Mouse (Mus musculus): Measurements from ENCODE around the gene Lactbl1. TPM values are rescaled to one million over a fixed set of nuclear protein-coding genes. Genes with fewer than 3 reads are reported as not detected.

Gene Lactbl1
- total and polyA plus RNA-seq, 3 experiments: 0.08 TPM; not detected in 2

DNA sequence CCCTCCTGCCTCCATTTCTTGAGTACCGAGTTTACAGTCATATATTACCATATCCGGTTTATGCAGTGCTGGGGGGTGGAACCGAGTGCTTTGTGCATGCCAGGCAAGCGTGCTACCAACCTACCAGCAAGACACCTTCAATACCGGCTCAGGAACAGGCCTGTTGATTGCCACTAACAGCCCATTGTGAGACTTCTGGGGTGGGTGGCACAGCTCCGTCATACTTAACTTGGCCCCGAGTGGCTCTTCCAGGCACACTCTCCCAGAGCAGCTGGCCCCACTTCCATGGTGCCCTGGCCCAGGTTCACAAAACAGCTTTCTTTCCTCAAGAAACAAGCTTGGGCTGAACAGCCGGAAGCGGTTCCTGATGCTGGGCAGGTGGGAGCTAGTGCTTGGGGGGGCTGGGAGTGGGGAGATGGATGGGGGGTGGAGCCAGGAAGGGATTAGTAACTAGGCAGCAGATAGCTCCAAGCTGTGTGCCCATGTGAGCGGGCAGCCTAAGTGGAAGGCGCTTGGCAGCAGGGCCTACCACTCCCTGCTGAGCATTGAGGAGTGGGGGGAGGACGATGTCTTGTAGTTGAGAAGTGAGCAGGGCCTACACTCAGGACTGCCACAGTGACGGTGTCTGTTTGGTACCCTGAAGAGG is 29.6 kb downstream of the Lactbl1 start:
- no peak overlapping the region for H3K27ac ChIP-seq

DNA sequence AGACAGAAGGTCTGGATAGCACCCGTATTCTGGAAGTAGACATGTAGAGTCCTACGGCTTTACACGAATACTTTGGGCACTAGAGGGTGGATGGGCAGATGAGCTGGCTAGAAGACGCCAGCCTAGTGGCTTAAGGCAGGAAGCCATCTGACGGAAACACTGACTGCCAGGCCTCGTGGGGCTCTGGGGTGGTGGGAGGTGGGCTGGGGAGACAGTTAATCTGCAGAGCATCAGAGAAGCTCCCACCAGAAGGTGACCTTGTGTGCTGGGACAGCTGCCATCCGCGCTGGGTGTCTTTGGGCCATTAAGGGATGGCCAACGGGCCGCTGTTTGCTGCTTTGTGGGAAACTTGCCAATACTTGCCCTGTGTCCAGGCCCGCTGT is 30.1 kb downstream of the Lactbl1 start:
- intact Hi-C loops (cut with DNase I): no loop called here
- Histone ChIP-seq H3K4me1 (ENCODE audit: control insufficient read depth, insufficient read depth, low read length) (no peaks in the 10 kb centered on the region), H3K79me2 (replicated peaks; ENCODE audit: control insufficient read depth, insufficient read depth, low read length) (no peaks in the 10 kb centered on the region), H3K27ac (no peak overlapping the region), H3K9ac (ENCODE audit: low read depth, low read length) (no peak overlapping the region), H3K36me3 (ENCODE audit: control insufficient read depth, insufficient read depth, low read length) (no peaks in the 10 kb centered on the region), H3K4me3 (no peak overlapping the region), H3K27me3 (ENCODE audit: control insufficient read depth, insufficient read depth, low read length) (no peaks in the 10 kb centered on the region)
- TF ChIP-seq CTCF (IDR thresholded peaks at IDR 0.05) (no peak), POLR2A (IDR thresholded peaks at IDR 0.05; ENCODE audit: insufficient read depth, low read depth, low read length) (no peak), EP300 (IDR thresholded peaks at IDR 0.05; ENCODE audit: insufficient read depth, low read depth, low read length) (no peak)
- no peak for DNase-seq
- 47% methylated on average over 11 of the region's 11 CpGs for WGBS

More for the DNA sequence above, 29.6 kb downstream of the Lactbl1 start:
- intact Hi-C loops (cut with DNase I): loop anchor here (2.0 kb wide), 1 partner anchor 421 kb away; no protein-coding TSS in a partner anchor
- TF ChIP-seq CTCF (IDR thresholded peaks at IDR 0.05) (no peak), POLR2A (IDR thresholded peaks at IDR 0.05; ENCODE audit: insufficient read depth, low read depth, low read length) (no peak), EP300 (IDR thresholded peaks at IDR 0.05; ENCODE audit: insufficient read depth, low read depth, low read length) (no peak)
- Histone ChIP-seq H3K36me3 (ENCODE audit: control insufficient read depth, insufficient read depth, low read length) (no peaks in the 10 kb centered on the region), H3K27me3 (ENCODE audit: control insufficient read depth, insufficient read depth, low read length) (no peaks in the 10 kb centered on the region), H3K9ac (ENCODE audit: low read depth, low read length) (no peak overlapping the region), H3K4me1 (ENCODE audit: control insufficient read depth, insufficient read depth, low read length) (no peaks in the 10 kb centered on the region), H3K4me3 (no peak overlapping the region), H3K79me2 (replicated peaks; ENCODE audit: control insufficient read depth, insufficient read depth, low read length) (no peaks in the 10 kb centered on the region)
- no peak for DNase-seq
- 79% methylated on average over 13 of the region's 13 CpGs for WGBS

DNA sequence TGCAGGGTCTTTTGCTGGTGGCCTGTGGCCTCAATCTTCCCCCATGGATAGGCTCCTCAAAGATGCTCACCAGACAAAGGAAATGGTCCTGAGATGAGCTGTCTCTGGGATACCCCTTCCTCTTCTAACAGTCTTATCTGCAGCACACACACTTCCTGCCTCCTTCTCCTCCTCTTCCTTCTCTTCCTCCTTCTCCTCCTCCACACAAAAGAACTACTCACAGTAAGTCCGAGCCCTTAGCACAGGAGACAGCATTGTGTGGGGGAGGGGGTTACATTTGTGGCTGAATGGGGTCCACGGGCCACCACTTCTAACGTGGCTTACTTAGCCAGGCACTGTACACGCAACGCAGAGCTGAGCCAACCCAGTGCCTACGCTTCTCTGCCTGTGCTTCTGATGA is 30.6 kb downstream of the Lactbl1 start:
- TF ChIP-seq POLR2A (IDR thresholded peaks at IDR 0.05; ENCODE audit: insufficient read depth, low read depth, low read length): no peak
- TF ChIP-seq CTCF (IDR thresholded peaks at IDR 0.05): no peak
- TF ChIP-seq EP300 (IDR thresholded peaks at IDR 0.05; ENCODE audit: insufficient read depth, low read depth, low read length): no peak
- DNase-seq: no peak
- Histone ChIP-seq H3K4me1 (ENCODE audit: control insufficient read depth, insufficient read depth, low read length) (no peaks in the 10 kb centered on the region), H3K27ac (no peak overlapping the region), H3K36me3 (ENCODE audit: control insufficient read depth, insufficient read depth, low read length) (no peaks in the 10 kb centered on the region), H3K9ac (ENCODE audit: low read depth, low read length) (no peak overlapping the region), H3K79me2 (replicated peaks; ENCODE audit: control insufficient read depth, insufficient read depth, low read length) (no peaks in the 10 kb centered on the region), H3K27me3 (ENCODE audit: control insufficient read depth, insufficient read depth, low read length) (no peaks in the 10 kb centered on the region), H3K4me3 (no peak overlapping the region)
- 43% methylated on average over 6 of the region's 6 CpGs for WGBS
- intact Hi-C loops (cut with DNase I): no loop called here

DNA sequence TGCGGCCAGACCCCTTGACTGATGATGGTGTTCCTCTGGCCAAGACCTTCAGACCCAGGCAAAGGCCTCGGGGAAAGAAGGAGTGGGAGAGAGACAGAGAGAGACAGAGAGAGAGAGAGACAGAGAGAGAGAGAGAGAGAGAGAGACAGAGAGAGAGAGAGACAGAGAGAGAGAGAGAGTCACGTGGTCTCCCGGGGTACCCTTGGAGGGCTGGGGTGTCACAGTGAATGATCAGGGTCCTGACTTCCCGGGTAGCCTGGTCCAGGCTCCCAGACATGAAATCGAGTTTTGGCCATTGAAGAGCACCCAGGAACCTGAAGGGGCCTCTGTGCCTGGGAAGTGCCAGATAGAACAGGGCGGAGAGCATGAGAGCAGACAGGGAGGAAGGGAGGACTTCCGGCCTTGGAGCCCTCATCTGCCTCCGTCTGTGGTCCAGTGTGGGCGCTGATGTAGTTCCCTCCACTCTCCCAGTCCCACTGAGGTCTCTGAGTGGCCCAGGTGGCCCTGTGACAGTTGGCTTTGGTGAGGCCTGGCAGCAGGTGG is 31.3 kb downstream of the Lactbl1 start:
- Histone ChIP-seq H3K27ac (no peak overlapping the region), H3K4me1 (ENCODE audit: control insufficient read depth, insufficient read depth, low read length) (no peaks in the 10 kb centered on the region), H3K4me3 (no peak overlapping the region), H3K36me3 (ENCODE audit: control insufficient read depth, insufficient read depth, low read length) (no peaks in the 10 kb centered on the region), H3K9ac (ENCODE audit: low read depth, low read length) (no peak overlapping the region), H3K79me2 (replicated peaks; ENCODE audit: control insufficient read depth, insufficient read depth, low read length) (no peaks in the 10 kb centered on the region), H3K27me3 (ENCODE audit: control insufficient read depth, insufficient read depth, low read length) (no peaks in the 10 kb centered on the region)
- WGBS: 64% methylated on average over 10 of the region's 10 CpGs
- intact Hi-C loops (cut with DNase I): no loop called here
- no peak for TF ChIP-seq CTCF (IDR thresholded peaks at IDR 0.05)
- no peak for TF ChIP-seq EP300 (IDR thresholded peaks at IDR 0.05; ENCODE audit: insufficient read depth, low read depth, low read length)
- no peak for TF ChIP-seq POLR2A (IDR thresholded peaks at IDR 0.05; ENCODE audit: insufficient read depth, low read depth, low read length)
- DNase-seq: no peak

DNA sequence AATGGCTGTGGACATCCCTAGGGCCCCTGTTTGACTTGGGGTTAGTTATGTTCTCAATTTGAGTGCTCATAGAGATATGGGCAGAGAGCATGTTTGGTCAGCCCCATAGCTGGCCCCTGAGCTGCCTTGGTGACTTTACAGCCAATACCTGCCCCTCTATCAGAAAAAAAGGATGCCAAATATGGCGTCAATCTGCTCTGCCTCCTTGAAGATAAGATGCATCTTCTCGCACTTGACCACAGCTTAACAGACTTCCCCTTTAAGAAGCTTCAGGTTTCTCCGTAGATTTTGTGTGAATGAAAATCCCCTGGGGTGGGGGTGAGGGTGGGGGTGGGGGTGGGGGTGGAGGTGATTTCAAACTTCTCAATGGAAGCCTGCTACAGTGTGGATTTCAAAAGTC is 35.5 kb downstream of the Lactbl1 start:
- 66% methylated on average over 3 of the region's 3 CpGs for WGBS
- DNase-seq: no peak

DNA sequence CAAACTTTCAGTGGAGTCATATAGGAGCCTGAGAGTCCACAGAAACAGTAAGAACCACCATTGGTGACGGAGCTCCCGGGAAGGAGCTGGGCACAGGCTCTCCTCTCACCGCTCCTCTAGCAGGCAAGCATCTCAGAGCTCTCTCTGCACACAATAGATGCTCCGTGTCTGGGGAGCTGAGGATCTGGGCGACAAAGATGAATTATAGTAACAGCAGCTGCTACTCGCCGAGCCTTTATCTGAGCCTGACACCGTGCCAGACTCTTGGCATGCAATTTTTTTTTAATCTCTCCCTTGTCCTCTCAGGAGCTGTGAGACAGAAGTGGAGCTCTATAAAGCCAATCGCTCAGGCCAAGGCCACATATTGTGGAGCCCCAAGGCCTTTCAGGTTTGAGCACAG is 42.6 kb downstream of the Lactbl1 start:
- H3K27ac ChIP-seq: no peak overlapping the region
- 53% methylated on average over 9 of the region's 9 CpGs for WGBS
- no peak overlapping the region for H3K4me3 ChIP-seq
- H3K36me3 ChIP-seq (ENCODE audit: control insufficient read depth, insufficient read depth, low read length): no peaks in the 10 kb centered on the region
- intact Hi-C loops (cut with DNase I): no loop called here
- H3K27me3 ChIP-seq (ENCODE audit: control insufficient read depth, insufficient read depth, low read length): no peaks in the 10 kb centered on the region; the same call in 1 of the 2 replicates
- no peak for DNase-seq
- H3K9ac ChIP-seq (ENCODE audit: low read depth, low read length): no peak overlapping the region
- TF ChIP-seq CTCF (IDR thresholded peaks at IDR 0.05) (no peak), EP300 (IDR thresholded peaks at IDR 0.05; ENCODE audit: insufficient read depth, low read depth, low read length) (no peak), POLR2A (IDR thresholded peaks at IDR 0.05; ENCODE audit: insufficient read depth, low read depth, low read length) (no peak)
- no peaks in the 10 kb centered on the region for H3K79me2 ChIP-seq (replicated peaks; ENCODE audit: control insufficient read depth, insufficient read depth, low read length)
- no peaks in the 10 kb centered on the region for H3K4me1 ChIP-seq (ENCODE audit: control insufficient read depth, insufficient read depth, low read length)

More for the DNA sequence above, 35.5 kb downstream of the Lactbl1 start:
- Histone ChIP-seq H3K36me3 (ENCODE audit: control insufficient read depth, insufficient read depth, low read length) (no peaks in the 10 kb centered on the region), H3K27me3 (ENCODE audit: control insufficient read depth, insufficient read depth, low read length) (no peaks in the 10 kb centered on the region), H3K4me1 (ENCODE audit: control insufficient read depth, insufficient read depth, low read length) (no peaks in the 10 kb centered on the region), H3K27ac (no peak overlapping the region), H3K79me2 (replicated peaks; ENCODE audit: control insufficient read depth, insufficient read depth, low read length) (no peaks in the 10 kb centered on the region), H3K9ac (ENCODE audit: low read depth, low read length) (no peak overlapping the region), H3K4me3 (no peak overlapping the region)
- intact Hi-C loops (cut with DNase I): no loop called here
- TF ChIP-seq EP300 (IDR thresholded peaks at IDR 0.05; ENCODE audit: insufficient read depth, low read depth, low read length) (no peak), CTCF (IDR thresholded peaks at IDR 0.05) (no peak), POLR2A (IDR thresholded peaks at IDR 0.05; ENCODE audit: insufficient read depth, low read depth, low read length) (no peak)
